Mouse (Mus musculus) heart, adult 2 months (tissue): Measurements from ENCODE around the gene Ccr1. TPM values are rescaled to one million over a fixed set of nuclear protein-coding genes. Genes with fewer than 3 reads are reported as not detected.
"Not testable (repeated sequence)": the region's sequence is repeated elsewhere in the genome, so short reads cannot be mapped to it uniquely, and the experiment has no call there.

ENCODE experiments used
- DNase-seq, 2 experiments: peaks; one replicate each; pipeline ENCODE4 v3.0.0; 2021
- H3K27ac ChIP-seq: fragments of 200-600 bp; 2 replicates; pipeline ENCODE4 v1.8.1; 2022
- H3K27me3 ChIP-seq: fragments of 200-500 bp; 2 replicates; pipeline ENCODE4 v1.6.1; 2012; ENCODE audit warnings: mild to moderate bottlenecking, low read length, inconsistent platforms, mixed read lengths; ENCODE audit not compliant: control insufficient read depth, insufficient read depth
- H3K36me3 ChIP-seq: fragments of 200-500 bp; 2 replicates; pipeline ENCODE4 v1.6.1; 2012; ENCODE audit warnings: low read length, inconsistent platforms; ENCODE audit not compliant: control insufficient read depth, insufficient read depth
- H3K4me1 ChIP-seq: fragments of 200-500 bp; 2 replicates; pipeline ENCODE4 v1.6.1; 2011; ENCODE audit warnings: low read length; ENCODE audit not compliant: control insufficient read depth, insufficient read depth
- H3K4me3 ChIP-seq: fragments of 200-600 bp; 2 replicates; pipeline ENCODE4 v1.8.1; 2022
- H3K79me2 ChIP-seq: fragments of 200-500 bp; replicated peaks from 2 replicates; pipeline ENCODE4 v1.6.1; 2012; ENCODE audit warnings: mild to moderate bottlenecking, inconsistent platforms, low read length, moderate library complexity, mixed read lengths; ENCODE audit not compliant: control insufficient read depth, insufficient read depth
- H3K9ac ChIP-seq: fragments of 200-500 bp; 2 replicates; pipeline ENCODE4 v1.6.1; 2012; ENCODE audit warnings: low read depth, mild to moderate bottlenecking, control low read depth, inconsistent platforms, low read length, mixed read lengths
- CTCF ChIP-seq: fragments of 200-600 bp; IDR thresholded peaks from 2 replicates; pipeline ENCODE4 v1.8.1; 2022; ENCODE audit warnings: antibody characterized with exemption, mild to moderate bottlenecking, moderate library complexity
- EP300 ChIP-seq: fragments of 200-500 bp; IDR thresholded peaks from 2 replicates; pipeline ENCODE4 v1.6.1; 2011; ENCODE audit warnings: low read depth, low read length, control low read depth; ENCODE audit not compliant: insufficient read depth
- POLR2A ChIP-seq: fragments of 200-500 bp; IDR thresholded peaks from 2 replicates; pipeline ENCODE4 v1.6.1; 2011; ENCODE audit warnings: mild to moderate bottlenecking, low read depth, low read length, control low read depth; ENCODE audit not compliant: insufficient read depth
- WGBS: fragments of 180-500 bp; shearing (Covaris S2); methylation state at CpG from one replicate; pipeline ENCODE4 v1.1.7; 2018; 5-methylcytosine and 5-hydroxymethylcytosine counted together
- intact Hi-C: fragments of 180-260 bp; cut with DNase I; formaldehyde crosslinking; loops from one replicate; pipeline ENCODE4 v1.15.1; 2025
- polyA plus RNA-seq: library from polyadenylated mRNA; depleted of rRNA; stranded (reverse); fragments of >200 nt; gene quantifications from 2 replicates; pipeline ENCODE4 v1.2.3, GENCODE M21; 2012
- total RNA-seq, 2 experiments: library from RNA; stranded (reverse); gene quantifications; 2 replicates each; pipeline ENCODE4 v1.2.3; 2021

Gene Ccr1
- total and polyA plus RNA-seq, 3 experiments = 0.48 to 0.96 (median 0.89) TPM

- Histone ChIP-seq H3K4me1 (peaks cover 7% of the 10 kb centered on the region), H3K79me2 (no peaks in the 10 kb centered on the region), H3K27me3 (no peaks in the 10 kb centered on the region), H3K9ac (no peak overlapping the region), H3K27ac (peak overlapping the region; percentile 47), H3K4me3 (no peak overlapping the region), H3K36me3 (no peaks in the 10 kb centered on the region)
- intact Hi-C loops = no loop called here
- peak in 1 of 2 experiments; percentile 60 for DNase-seq
- 60% methylated on average over 12 of the region's 12 CpGs for WGBS
- TF ChIP-seq CTCF (no peak), EP300 (no peak), POLR2A (no peak)
Observed at GRCm38 (mm10) chr9:123928118-123928758, 40.3 kb downstream of the Ccr1 start.

GRCm38 (mm10) chr9:123927281-123927960 is 41.1 kb downstream of the Ccr1 start:
- no peak overlapping the region for H3K4me3 ChIP-seq
- TF ChIP-seq EP300 (no peak), POLR2A (no peak), CTCF (no peak)
- peaks cover 7% of the 10 kb centered on the region for H3K4me1 ChIP-seq
- no peaks in the 10 kb centered on the region for H3K27me3 ChIP-seq
- intact Hi-C loops = no loop called here
- no peak for DNase-seq
- H3K27ac ChIP-seq = no peak overlapping the region; the same call in 1 of the 2 replicates
- no peaks in the 10 kb centered on the region for H3K79me2 ChIP-seq
- 62% methylated on average over 16 of the region's 16 CpGs for WGBS
- H3K36me3 ChIP-seq = no peaks in the 10 kb centered on the region
- no peak overlapping the region for H3K9ac ChIP-seq

- intact Hi-C loops, H3K79me2 ChIP-seq, H3K27ac ChIP-seq, H3K4me1 ChIP-seq, H3K27me3 ChIP-seq, H3K9ac ChIP-seq, H3K36me3 ChIP-seq, H3K4me3 ChIP-seq: not testable (repeated sequence)
- peak; percentile 54 to 58 for DNase-seq
- 7% methylated on average over 5 of the region's 5 CpGs for WGBS
- TF ChIP-seq CTCF = peak; percentile 92
Observed at GRCm38 (mm10) chr9:123926041-123926440, 42.5 kb downstream of the Ccr1 start.

- peak; percentile 83 for TF ChIP-seq CTCF
- 0 out of 2 replicates have a peak, but pooled peaks have one; percentile 32 for TF ChIP-seq EP300
- TF ChIP-seq POLR2A = no peak
- Histone ChIP-seq H3K4me1 (peaks cover 7% of the 10 kb centered on the region), H3K27me3 (no peaks in the 10 kb centered on the region), H3K9ac (peak overlapping the region; percentile 58), H3K4me3 (peak overlapping the region; percentile 72), H3K36me3 (no peaks in the 10 kb centered on the region), H3K27ac (peak overlapping the region; percentile 95), H3K79me2 (no peaks in the 10 kb centered on the region)
- 3% methylated on average over 44 of the region's 44 CpGs for WGBS
- intact Hi-C loops = no loop called here
- DNase-seq = peak; percentile 90 to 92
Observed at GRCm38 (mm10) chr9:123925101-123925946, 43.2 kb downstream of the Ccr1 start.

- intact Hi-C loops = no loop called here
- no peaks in the 10 kb centered on the region for H3K36me3 ChIP-seq
- peak overlapping the region; percentile 90 for H3K9ac ChIP-seq
Observed at GRCm38 (mm10) chr9:123924589-123925066, 43.9 kb downstream of the Ccr1 start.

More at GRCm38 (mm10) chr9:123924589-123925066, 43.9 kb downstream of the Ccr1 start:
- Histone ChIP-seq H3K4me1 (peaks cover 7% of the 10 kb centered on the region), H3K27me3 (no peaks in the 10 kb centered on the region), H3K79me2 (no peaks in the 10 kb centered on the region), H3K4me3 (peak overlapping the region; percentile 72), H3K27ac (peak overlapping the region; percentile 95)
- TF ChIP-seq CTCF (no peak), EP300 (no peak), POLR2A (peak; percentile 80)
- DNase-seq = peak; percentile 98
- WGBS = under 1% methylated on average over 49 of the region's 49 CpGs
